Mouse (Mus musculus): ENCODE measurements around the gene Klf15. TPM values are rescaled to one million over a fixed set of nuclear protein-coding genes. Genes with fewer than 3 reads are reported as not detected.

The Klf15 gene
- polyA plus RNA-seq, 1 experiment: 131 TPM

GRCm38 (mm10) chr6:90499509-90499908, 37.1 kb downstream of the Klf15 start:
- H3K36me3 ChIP-seq (ENCODE audit: control insufficient read depth, insufficient read depth, low read length): no peaks in the 10 kb centered on the region
- H3K27me3 ChIP-seq (replicated peaks; ENCODE audit: control insufficient read depth, insufficient read depth, low read length): no peaks in the 10 kb centered on the region
- TF ChIP-seq CTCF (conservative IDR thresholded peaks at IDR 0.05; ENCODE audit: insufficient read depth, insufficient read length, low read depth, low read length) (no peak), POLR2A (IDR thresholded peaks at IDR 0.05; ENCODE audit: low read depth, low read length) (no peak)
- no peak overlapping the region for H3K27ac ChIP-seq (ENCODE audit: insufficient read depth, low read depth, low read length)
- WGBS: 88% methylated on average over 4 of the region's 4 CpGs
- H3K4me3 ChIP-seq (ENCODE audit: insufficient read depth, low read depth, low read length): no peak overlapping the region
- no peak for DNase-seq
- peaks cover 12% of the 10 kb centered on the region for H3K4me1 ChIP-seq (ENCODE audit: control insufficient read depth, insufficient read depth, low read length)

GRCm38 (mm10) chr6:90501222-90501940, 39.0 kb downstream of the Klf15 start:
- DNase-seq: no peak
- H3K4me1 ChIP-seq (ENCODE audit: control insufficient read depth, insufficient read depth, low read length): peaks cover 15% of the 10 kb centered on the region
- 78% methylated on average over 8 of the region's 8 CpGs for WGBS
- H3K4me3 ChIP-seq (ENCODE audit: insufficient read depth, low read depth, low read length): no peak overlapping the region
- H3K36me3 ChIP-seq (ENCODE audit: control insufficient read depth, insufficient read depth, low read length): no peaks in the 10 kb centered on the region
- H3K27ac ChIP-seq (ENCODE audit: insufficient read depth, low read depth, low read length): no peak overlapping the region
- no peak for TF ChIP-seq POLR2A (IDR thresholded peaks at IDR 0.05; ENCODE audit: low read depth, low read length)
- no peak for TF ChIP-seq CTCF (conservative IDR thresholded peaks at IDR 0.05; ENCODE audit: insufficient read depth, insufficient read length, low read depth, low read length)
- H3K27me3 ChIP-seq (replicated peaks; ENCODE audit: control insufficient read depth, insufficient read depth, low read length): no peaks in the 10 kb centered on the region

GRCm38 (mm10) chr6:90505906-90506305, 43.5 kb downstream of the Klf15 start:
- Histone ChIP-seq H3K27ac (ENCODE audit: insufficient read depth, low read depth, low read length) (peak overlapping the region; percentile 98), H3K4me1 (ENCODE audit: control insufficient read depth, insufficient read depth, low read length) (peaks cover 44% of the 10 kb centered on the region), H3K36me3 (ENCODE audit: control insufficient read depth, insufficient read depth, low read length) (no peaks in the 10 kb centered on the region), H3K27me3 (replicated peaks; ENCODE audit: control insufficient read depth, insufficient read depth, low read length) (no peaks in the 10 kb centered on the region), H3K4me3 (ENCODE audit: insufficient read depth, low read depth, low read length) (no peak overlapping the region)
- peak; percentile 82 for DNase-seq
- TF ChIP-seq CTCF (conservative IDR thresholded peaks at IDR 0.05; ENCODE audit: insufficient read depth, insufficient read length, low read depth, low read length) (no peak), POLR2A (IDR thresholded peaks at IDR 0.05; ENCODE audit: low read depth, low read length) (no peak)
- 17% methylated on average over 6 of the region's 6 CpGs for WGBS

GRCm38 (mm10) chr6:90506673-90507311, 44.4 kb downstream of the Klf15 start:
- peaks cover 44% of the 10 kb centered on the region for H3K4me1 ChIP-seq (ENCODE audit: control insufficient read depth, insufficient read depth, low read length)
- TF ChIP-seq POLR2A (IDR thresholded peaks at IDR 0.05; ENCODE audit: low read depth, low read length) (no peak), CTCF (conservative IDR thresholded peaks at IDR 0.05; ENCODE audit: insufficient read depth, insufficient read length, low read depth, low read length) (no peak)
- 17% methylated on average over 16 of the region's 16 CpGs for WGBS
- H3K4me3 ChIP-seq (ENCODE audit: insufficient read depth, low read depth, low read length): no peak overlapping the region
- H3K36me3 ChIP-seq (ENCODE audit: control insufficient read depth, insufficient read depth, low read length): no peaks in the 10 kb centered on the region
- DNase-seq: peak; percentile 98
- peak overlapping the region; percentile 98 for H3K27ac ChIP-seq (ENCODE audit: insufficient read depth, low read depth, low read length)
- H3K27me3 ChIP-seq (replicated peaks; ENCODE audit: control insufficient read depth, insufficient read depth, low read length): no peaks in the 10 kb centered on the region

GRCm38 (mm10) chr6:90507443-90507842, 45.1 kb downstream of the Klf15 start:
- DNase-seq: peak; percentile 51
- TF ChIP-seq POLR2A (IDR thresholded peaks at IDR 0.05; ENCODE audit: low read depth, low read length) (no peak), CTCF (conservative IDR thresholded peaks at IDR 0.05; ENCODE audit: insufficient read depth, insufficient read length, low read depth, low read length) (no peak)
- Histone ChIP-seq H3K27me3 (replicated peaks; ENCODE audit: control insufficient read depth, insufficient read depth, low read length) (no peaks in the 10 kb centered on the region), H3K36me3 (ENCODE audit: control insufficient read depth, insufficient read depth, low read length) (no peaks in the 10 kb centered on the region), H3K4me1 (ENCODE audit: control insufficient read depth, insufficient read depth, low read length) (peaks cover 44% of the 10 kb centered on the region), H3K27ac (ENCODE audit: insufficient read depth, low read depth, low read length) (peak overlapping the region; percentile 98), H3K4me3 (ENCODE audit: insufficient read depth, low read depth, low read length) (no peak overlapping the region)

- Histone ChIP-seq H3K27me3 (replicated peaks; ENCODE audit: control insufficient read depth, insufficient read depth, low read length) (no peaks in the 10 kb centered on the region), H3K27ac (ENCODE audit: insufficient read depth, low read depth, low read length) (peak overlapping the region; percentile 98), H3K36me3 (ENCODE audit: control insufficient read depth, insufficient read depth, low read length) (no peaks in the 10 kb centered on the region), H3K4me1 (ENCODE audit: control insufficient read depth, insufficient read depth, low read length) (peaks cover 44% of the 10 kb centered on the region), H3K4me3 (ENCODE audit: insufficient read depth, low read depth, low read length) (no peak overlapping the region)
- TF ChIP-seq CTCF (conservative IDR thresholded peaks at IDR 0.05; ENCODE audit: insufficient read depth, insufficient read length, low read depth, low read length) (no peak), POLR2A (IDR thresholded peaks at IDR 0.05; ENCODE audit: low read depth, low read length) (no peak)
- peak; percentile 99 for DNase-seq
- WGBS: 19% methylated on average over 4 of the region's 4 CpGs
Observed at GRCm38 (mm10) chr6:90508197-90508624, 45.8 kb downstream of the Klf15 start.

GRCm38 (mm10) chr6:90509085-90509484, 46.7 kb downstream of the Klf15 start:
- H3K4me1 ChIP-seq (ENCODE audit: control insufficient read depth, insufficient read depth, low read length): peaks cover 44% of the 10 kb centered on the region
- peak; percentile 97 for DNase-seq
- H3K27ac ChIP-seq (ENCODE audit: insufficient read depth, low read depth, low read length): peak overlapping the region; percentile 97
- H3K4me3 ChIP-seq (ENCODE audit: insufficient read depth, low read depth, low read length): no peak overlapping the region
- TF ChIP-seq POLR2A (IDR thresholded peaks at IDR 0.05; ENCODE audit: low read depth, low read length): no peak
- peak; percentile 28 for TF ChIP-seq CTCF (conservative IDR thresholded peaks at IDR 0.05; ENCODE audit: insufficient read depth, insufficient read length, low read depth, low read length)
- whole genome bisulfite sequencing: 26% methylated on average over 6 of the region's 6 CpGs
- no peaks in the 10 kb centered on the region for H3K27me3 ChIP-seq (replicated peaks; ENCODE audit: control insufficient read depth, insufficient read depth, low read length)
- no peaks in the 10 kb centered on the region for H3K36me3 ChIP-seq (ENCODE audit: control insufficient read depth, insufficient read depth, low read length)

Data from kidney, adult 2 months (tissue).